Mouse (Mus musculus): ENCODE data around the gene Cbr1. TPM values are rescaled to one million over a fixed set of nuclear protein-coding genes. Genes with fewer than 3 reads are reported as not detected.

The Cbr1 gene
- total and polyA plus RNA-seq, 2 experiments from 2014 or later: 76.3 to 113 TPM

- ATAC-seq: no peak
- Histone ChIP-seq H3K9ac (replicated peaks; ENCODE audit: low read length) (no peak within 1 kb of the TSS), H3K4me1 (ENCODE audit: insufficient read depth, low read length) (no peaks in the 10 kb centered on the region), H3K27ac (no peak within 1 kb of the TSS), H3K36me3 (ENCODE audit: insufficient read depth, low read length) (no peaks in the 10 kb centered on the region), H3K4me3 (ENCODE audit: low read length) (no peak within 1 kb of the TSS), H3K4me2 (ENCODE audit: low read depth, low read length) (no peak within 1 kb of the TSS), H3K9me3 (ENCODE audit: low read length) (no peaks in the 10 kb centered on the region), H3K27me3 (ENCODE audit: insufficient read depth, low read length) (no peaks in the 10 kb centered on the region)
- DNase-seq (ENCODE audit: low spot score): no peak
- no peak for TF ChIP-seq CTCF (IDR thresholded peaks at IDR 0.05; ENCODE audit: low read depth)
- WGBS: 86% methylated on average over 23 of the region's 23 CpGs
These were observed 22.2 kb downstream of the Cbr1 start, which contains the start of gene Gm5678 for GRCm38 (mm10) chr16:93627761-93628400. Gene Gm5678 (plus strand): TSS chr16:93628097.

GRCm38 (mm10) chr16:93644006-93644405, 38.4 kb downstream of the Cbr1 start:
- WGBS: 65% methylated on average over 4 of the region's 4 CpGs
- no peaks in the 10 kb centered on the region for H3K36me3 ChIP-seq (ENCODE audit: insufficient read depth, low read length)
- ATAC-seq: no peak

DNA sequence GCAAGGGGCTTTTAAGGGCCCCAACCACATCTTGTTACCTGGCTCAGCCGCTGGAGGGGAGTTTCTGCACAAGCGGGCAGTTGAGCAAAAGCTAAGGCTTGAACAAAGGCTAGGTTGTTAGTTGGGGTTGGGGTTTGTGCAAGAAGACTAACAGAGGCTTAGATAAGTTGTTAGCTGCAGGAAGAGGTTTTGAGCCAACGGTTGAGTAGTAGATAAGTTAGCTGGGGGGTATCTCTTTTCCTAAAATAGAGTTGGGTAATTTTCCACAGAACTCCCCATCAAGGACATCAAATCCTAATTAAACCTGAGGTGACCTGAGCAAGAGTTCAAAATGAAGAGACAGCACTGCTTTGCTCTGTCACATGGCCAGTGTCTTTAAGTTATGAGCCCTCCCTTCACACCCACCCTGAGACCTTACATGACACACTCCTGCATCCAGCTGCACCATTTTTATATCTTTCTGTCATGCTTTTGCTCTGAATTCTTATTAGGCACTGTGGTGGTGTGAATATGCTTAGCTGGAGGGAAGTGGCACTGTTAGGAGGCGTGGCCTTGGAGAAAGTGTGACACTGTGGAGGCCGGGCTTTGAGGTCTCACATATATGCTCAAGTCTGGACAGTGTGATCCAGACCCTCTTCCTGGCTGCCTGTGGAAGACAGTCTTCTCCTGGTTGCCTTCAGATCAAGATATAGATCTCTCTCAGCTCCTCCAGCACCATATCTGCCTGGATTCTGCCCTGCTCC, 43.0 kb downstream of the Cbr1 start:
- no peak for TF ChIP-seq CTCF (IDR thresholded peaks at IDR 0.05; ENCODE audit: low read depth)
- WGBS: 87% methylated on average over 5 of the region's 5 CpGs
- Histone ChIP-seq H3K4me3 (ENCODE audit: low read length) (no peak overlapping the region), H3K4me2 (ENCODE audit: low read depth, low read length) (no peak overlapping the region), H3K27me3 (ENCODE audit: insufficient read depth, low read length) (no peaks in the 10 kb centered on the region), H3K9ac (replicated peaks; ENCODE audit: low read length) (no peak overlapping the region), H3K27ac (no peak overlapping the region), H3K36me3 (ENCODE audit: insufficient read depth, low read length) (no peaks in the 10 kb centered on the region), H3K9me3 (ENCODE audit: low read length) (no peaks in the 10 kb centered on the region), H3K4me1 (ENCODE audit: insufficient read depth, low read length) (no peaks in the 10 kb centered on the region)
- DNase-seq (ENCODE audit: low spot score): no peak
- no peak for ATAC-seq

More at GRCm38 (mm10) chr16:93644006-93644405, 38.4 kb downstream of the Cbr1 start:
- H3K4me3 ChIP-seq (ENCODE audit: low read length): no peak overlapping the region
- no peak overlapping the region for H3K9ac ChIP-seq (replicated peaks; ENCODE audit: low read length)
- no peak for TF ChIP-seq CTCF (IDR thresholded peaks at IDR 0.05; ENCODE audit: low read depth)
- no peak overlapping the region for H3K4me2 ChIP-seq (ENCODE audit: low read depth, low read length)
- H3K4me1 ChIP-seq (ENCODE audit: insufficient read depth, low read length): no peaks in the 10 kb centered on the region
- H3K9me3 ChIP-seq (ENCODE audit: low read length): no peaks in the 10 kb centered on the region
- no peak overlapping the region for H3K27ac ChIP-seq
- DNase-seq (ENCODE audit: low spot score): no peak
- no peaks in the 10 kb centered on the region for H3K27me3 ChIP-seq (ENCODE audit: insufficient read depth, low read length)

Other genes with a start within 250 kb of the Cbr1 start
- gene Setd4, start 1.8 kb upstream of the Cbr1 start, total RNA-seq (2014; rRNA removed): 10.3 and 29.0 TPM in 2 replicates
- gene Setd4, start 1.8 kb upstream of the Cbr1 start, polyA plus RNA-seq (2015; fragmentation: Nextera tagmentation; extraction: Ambion mirVana): 13.4 and 13.8 TPM in 2 replicates
- not detected in 2 replicates for gene Gm5678, start 22.2 kb downstream of the Cbr1 start, total RNA-seq (2014; rRNA removed)
- gene Gm5678, start 22.2 kb downstream of the Cbr1 start, polyA plus RNA-seq (2015; fragmentation: Nextera tagmentation; extraction: Ambion mirVana): not detected in 2 replicates
- gene Cbr3, start 77.4 kb downstream of the Cbr1 start, total RNA-seq (2014; rRNA removed): 0.58 and 5.1 TPM in 2 replicates
- gene Cbr3, start 77.4 kb downstream of the Cbr1 start, polyA plus RNA-seq (2015; fragmentation: Nextera tagmentation; extraction: Ambion mirVana): 4.8 and 5.4 TPM in 2 replicates
- 60.9 and 74.8 TPM in 2 replicates for gene Dop1b, start 106.1 kb downstream of the Cbr1 start, total RNA-seq (2014; rRNA removed)
- gene Dop1b, start 106.1 kb downstream of the Cbr1 start, polyA plus RNA-seq (2015; fragmentation: Nextera tagmentation; extraction: Ambion mirVana): 25.4 and 26.8 TPM in 2 replicates
- 19.2 and 25.2 TPM in 2 replicates for gene Morc3, start 226.3 kb downstream of the Cbr1 start, total RNA-seq (2014; rRNA removed)
- gene Morc3, start 226.3 kb downstream of the Cbr1 start, polyA plus RNA-seq (2015; fragmentation: Nextera tagmentation; extraction: Ambion mirVana): 22.2 and 24.1 TPM in 2 replicates